Mouse (Mus musculus) spleen, adult 2 months (tissue): Measurements from ENCODE around the gene Sec24a. TPM values are rescaled to one million over a fixed set of nuclear protein-coding genes. Genes with fewer than 3 reads are reported as not detected.

Experiments
- DNase-seq, 2 experiments: peaks; one replicate each; pipeline versions ENCODE4 v3.0.0 to v3.0.0-alpha.2; 2012 to 2021; ENCODE audit warnings: low spot score in 2 of 2, low read depth in 1 of 2
- H3K27ac ChIP-seq: fragments of 200-500 bp; 2 replicates; pipeline ENCODE4 v1.5.1; 2012; ENCODE audit warnings: low read length, inconsistent platforms; ENCODE audit not compliant: insufficient read depth
- H3K27me3 ChIP-seq: fragments of 200-500 bp; 2 replicates; pipeline ENCODE4 v1.6.1; 2012; ENCODE audit warnings: mild to moderate bottlenecking, moderate library complexity, low read length, inconsistent platforms; ENCODE audit not compliant: control insufficient read depth, insufficient read depth
- H3K36me3 ChIP-seq: fragments of 200-500 bp; 2 replicates; pipeline ENCODE4 v1.6.1; 2012; ENCODE audit warnings: mild to moderate bottlenecking, low read length, inconsistent platforms; ENCODE audit not compliant: control insufficient read depth, insufficient read depth
- H3K4me1 ChIP-seq: fragments of 200-500 bp; 2 replicates; pipeline ENCODE4 v1.6.1; 2011; ENCODE audit warnings: inconsistent platforms; ENCODE audit not compliant: control insufficient read depth, insufficient read depth, insufficient read length
- H3K4me3 ChIP-seq: fragments of 200-500 bp; 2 replicates; pipeline ENCODE4 v1.5.1; 2011; ENCODE audit warnings: mild to moderate bottlenecking, inconsistent platforms; ENCODE audit not compliant: insufficient read depth, insufficient read length; ENCODE audit errors: extremely low read depth
- CTCF ChIP-seq: fragments of 200-500 bp; IDR thresholded peaks from 2 replicates; pipeline ENCODE4 v1.5.1; 2011; ENCODE audit warnings: mild to moderate bottlenecking, inconsistent platforms; ENCODE audit not compliant: insufficient read depth, insufficient read length, insufficient replicate concordance; ENCODE audit errors: extremely low read depth
- POLR2A ChIP-seq: fragments of 200-500 bp; IDR thresholded peaks from 2 replicates; pipeline ENCODE4 v1.6.1; 2011; ENCODE audit warnings: low read depth, low read length, inconsistent platforms
- WGBS: fragments of 180-500 bp; shearing (Covaris S2); methylation state at CpG from one replicate; pipeline ENCODE4 v1.1.7; 2018; 5-methylcytosine and 5-hydroxymethylcytosine counted together
- polyA plus RNA-seq: library from polyadenylated mRNA; depleted of rRNA; stranded (reverse); fragments of >200 nt; gene quantifications from 2 replicates; pipeline ENCODE4 v1.2.3, GENCODE M21; 2012

Sec24a gene
- polyA plus RNA-seq, 1 experiment, result 10.0 TPM

DNA sequence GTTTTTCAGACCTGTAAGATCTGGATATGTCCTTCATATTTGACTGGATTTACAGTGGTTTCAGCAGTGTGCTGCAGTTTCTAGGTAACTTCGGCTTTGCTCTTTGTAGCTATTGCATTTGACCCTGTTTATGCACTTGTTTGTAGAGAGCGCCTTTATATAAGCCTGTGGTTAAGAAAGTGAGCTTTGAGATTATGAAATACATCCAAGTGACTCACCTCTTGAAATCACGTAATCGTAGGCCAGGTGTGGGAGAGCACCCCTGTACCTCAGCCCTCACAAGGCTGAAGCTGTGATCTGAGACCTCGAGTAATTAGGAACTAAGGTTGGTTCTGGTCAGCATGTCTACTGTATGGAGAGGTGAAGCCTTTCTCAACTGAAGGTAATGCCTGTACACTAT, 14.0 kb upstream of the Sec24a start:
- H3K27me3 ChIP-seq, result no peaks in the 10 kb centered on the region
- WGBS, result 88% methylated on average over 5 of the region's 5 CpGs
- DNase-seq, result no peak
- H3K4me3 ChIP-seq, result no peak overlapping the region
- no peak overlapping the region for H3K27ac ChIP-seq
- TF ChIP-seq CTCF (no peak), POLR2A (no peak)
- no peaks in the 10 kb centered on the region for H3K4me1 ChIP-seq
- peaks cover 10% of the 10 kb centered on the region for H3K36me3 ChIP-seq

DNA sequence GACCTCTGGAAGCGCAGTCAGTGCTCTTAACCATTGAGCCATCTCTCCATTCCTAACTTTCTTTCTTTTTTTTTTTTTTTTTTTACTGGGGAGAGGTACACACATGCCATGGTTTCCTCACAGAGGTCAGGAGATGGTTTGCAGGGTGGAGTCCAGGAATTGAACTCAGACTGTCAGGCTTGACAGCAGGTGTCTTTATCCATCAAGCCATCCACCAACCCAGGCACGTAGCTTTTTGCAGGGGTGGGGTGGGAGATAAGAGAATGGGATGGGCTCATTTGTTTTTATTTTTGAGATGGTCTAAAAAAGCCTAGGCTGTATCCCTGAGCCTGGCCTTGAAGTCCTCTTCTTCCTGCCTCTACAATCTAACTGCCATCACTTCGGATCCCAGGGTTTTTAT, 12.1 kb upstream of the Sec24a start:
- Histone ChIP-seq H3K4me3 (no peak overlapping the region), H3K4me1 (no peaks in the 10 kb centered on the region), H3K27me3 (no peaks in the 10 kb centered on the region), H3K36me3 (peaks cover 5% of the 10 kb centered on the region), H3K27ac (no peak overlapping the region)
- DNase-seq, result no peak
- 89% methylated on average over 3 of the region's 3 CpGs for WGBS
- no peak for TF ChIP-seq CTCF
- no peak for TF ChIP-seq POLR2A

DNA sequence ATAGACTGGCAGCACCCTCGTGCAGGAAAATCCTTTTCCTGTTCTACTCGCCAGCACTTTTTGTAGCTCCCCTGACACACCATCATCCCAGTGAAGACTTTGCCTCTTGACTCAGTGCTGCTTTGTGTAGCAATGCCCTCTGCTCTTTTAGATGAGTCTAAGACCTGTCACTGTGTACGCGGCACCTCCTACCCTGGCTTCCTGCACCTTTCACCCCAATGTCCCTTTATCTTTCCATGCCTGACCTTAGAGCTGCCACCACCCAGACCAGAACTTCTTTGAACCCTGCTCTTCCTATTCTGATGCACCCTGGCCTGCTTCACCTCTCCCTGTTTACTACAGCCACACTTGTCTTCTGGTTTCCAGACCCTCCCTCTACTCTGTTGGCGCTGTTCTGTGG, 4.9 kb upstream of the Sec24a start:
- no peak overlapping the region for H3K4me3 ChIP-seq
- H3K36me3 ChIP-seq, result no peaks in the 10 kb centered on the region
- peaks cover 4% of the 10 kb centered on the region for H3K4me1 ChIP-seq
- DNase-seq, result no peak
- TF ChIP-seq CTCF, result no peak
- no peak for TF ChIP-seq POLR2A
- no peaks in the 10 kb centered on the region for H3K27me3 ChIP-seq
- H3K27ac ChIP-seq, result no peak overlapping the region
- WGBS, result 79% methylated on average over 5 of the region's 5 CpGs

DNA sequence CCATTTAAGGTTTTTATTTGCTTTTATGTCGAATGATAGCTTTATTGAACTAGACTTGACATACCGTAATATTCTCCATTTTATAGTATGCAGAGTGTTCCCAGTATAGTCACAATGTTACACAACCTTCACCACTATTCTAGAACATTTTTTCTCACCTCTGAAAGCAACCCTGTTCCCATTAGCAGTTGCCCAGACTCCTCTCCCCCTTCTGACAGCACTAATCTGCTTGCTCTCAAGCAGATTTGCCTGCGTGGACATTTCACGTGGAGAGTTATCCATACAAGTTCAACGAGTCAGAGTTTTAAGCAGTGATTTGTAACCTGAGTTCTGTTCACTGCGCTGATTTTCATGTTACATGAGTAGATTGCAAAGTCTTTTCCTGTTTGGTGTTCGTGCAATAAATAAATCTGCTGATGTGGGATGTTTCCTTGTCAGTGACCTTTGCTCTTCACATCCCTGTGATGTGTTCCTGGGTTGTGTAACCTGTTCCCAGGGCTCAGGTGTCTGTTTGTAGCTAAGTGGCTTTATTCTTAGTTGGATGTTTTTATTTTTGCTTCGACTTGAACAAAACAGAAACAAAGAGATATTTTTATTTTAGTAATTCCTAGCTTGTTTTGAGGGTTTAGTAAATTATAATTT, 4.3 kb upstream of the Sec24a start:
- Histone ChIP-seq H3K27ac (no peak overlapping the region), H3K27me3 (no peaks in the 10 kb centered on the region), H3K36me3 (no peaks in the 10 kb centered on the region), H3K4me3 (no peak overlapping the region), H3K4me1 (peaks cover 4% of the 10 kb centered on the region)
- WGBS, result 81% methylated on average over 8 of the region's 8 CpGs
- TF ChIP-seq CTCF, result no peak
- no peak for TF ChIP-seq POLR2A
- no peak for DNase-seq

DNA sequence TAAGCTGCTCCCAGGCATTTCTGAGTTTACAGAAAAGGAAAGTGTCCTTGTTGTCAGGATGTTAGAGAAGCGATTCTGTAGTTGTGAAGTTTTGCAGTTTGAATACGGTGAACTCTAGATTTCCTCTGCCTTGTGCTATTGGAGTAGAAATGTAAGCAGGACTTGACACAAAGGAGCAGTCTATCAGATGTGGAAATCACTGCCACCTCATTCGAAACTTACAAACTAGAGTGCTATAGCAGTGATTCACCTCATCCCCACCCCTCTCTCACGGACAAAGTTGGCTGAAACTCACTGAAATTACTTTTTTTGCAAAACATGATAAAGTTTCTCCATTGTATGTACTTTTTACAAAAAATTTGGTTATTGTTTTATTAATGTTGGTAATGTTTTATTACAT, 1.4 kb upstream of the Sec24a start:
- Histone ChIP-seq H3K4me1 (peaks cover 4% of the 10 kb centered on the region), H3K36me3 (no peaks in the 10 kb centered on the region), H3K4me3 (no peak overlapping the region), H3K27me3 (no peaks in the 10 kb centered on the region), H3K27ac (no peak overlapping the region)
- TF ChIP-seq CTCF (no peak), POLR2A (no peak)
- DNase-seq, result no peak
- 88% methylated on average over 4 of the region's 4 CpGs for WGBS

DNA sequence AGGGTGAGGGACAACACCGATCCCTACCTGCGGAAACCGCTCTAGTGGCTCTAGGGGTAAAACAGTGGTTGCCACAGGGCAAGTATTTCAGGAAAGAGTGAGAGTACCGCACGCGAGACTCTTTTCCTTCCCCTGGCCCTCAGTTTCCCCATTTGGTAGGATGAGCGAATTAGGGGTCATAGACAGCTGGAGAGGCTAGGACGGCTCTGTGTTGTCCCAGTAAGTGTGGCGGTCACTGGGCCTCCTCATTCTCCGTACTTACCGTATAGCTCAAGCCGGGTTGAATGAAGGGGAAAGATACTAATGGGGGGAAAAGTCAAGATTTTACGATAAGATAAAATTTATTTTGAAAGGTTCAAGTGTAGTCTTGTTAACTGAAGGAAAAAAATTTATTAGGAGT, 521 bp upstream of the Sec24a start:
- no peak for DNase-seq
- TF ChIP-seq CTCF (no peak), POLR2A (no peak)
- H3K4me1 ChIP-seq, result peaks cover 4% of the 10 kb centered on the region
- 6% methylated on average over 13 of the region's 13 CpGs for WGBS
- no peaks in the 10 kb centered on the region for H3K36me3 ChIP-seq
- no peak overlapping the region for H3K27ac ChIP-seq
- H3K4me3 ChIP-seq, result peak overlapping the region; percentile 69
- H3K27me3 ChIP-seq, result no peaks in the 10 kb centered on the region

DNA sequence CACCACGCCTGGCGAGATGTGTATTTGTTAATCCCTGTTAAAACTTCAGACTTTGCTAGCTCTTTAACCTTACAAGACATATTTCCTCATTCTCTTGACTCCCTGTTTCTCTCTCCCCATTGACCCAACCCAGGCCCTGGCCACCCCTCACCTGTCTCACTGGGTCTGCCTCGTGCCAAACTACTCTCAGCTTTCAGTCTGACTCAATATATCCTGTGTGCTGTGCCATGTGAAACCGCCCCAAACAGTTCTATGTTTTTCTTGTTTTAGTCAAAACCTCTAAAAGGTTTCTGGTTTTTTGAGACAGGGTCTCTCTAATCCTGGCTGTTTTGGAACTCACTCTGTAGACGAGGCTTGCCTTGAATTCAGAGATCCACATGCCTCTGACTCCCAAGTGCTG, 2.2 kb downstream of the Sec24a start:
- DNase-seq, result no peak
- TF ChIP-seq CTCF, result no peak
- TF ChIP-seq POLR2A, result no peak
- peaks cover 7% of the 10 kb centered on the region for H3K4me1 ChIP-seq
- no peaks in the 10 kb centered on the region for H3K36me3 ChIP-seq
- H3K27ac ChIP-seq, result no peak overlapping the region
- no peaks in the 10 kb centered on the region for H3K27me3 ChIP-seq
- WGBS, result 72% methylated on average over 5 of the region's 5 CpGs
- H3K4me3 ChIP-seq, result no peak overlapping the region
